Mouse (Mus musculus) midbrain, postnatal 0 days (tissue): ENCODE data around the gene Kcnc3. TPM values are rescaled to one million over a fixed set of nuclear protein-coding genes. Genes with fewer than 3 reads are reported as not detected.

Experiments
- ATAC-seq: fragments of 200-750 bp; cut with Nextera tagmentation; 2 replicates; pipeline ENCODE4 v1.8.0; 2017; ENCODE audit warnings: moderate number of reproducible peaks, mild to moderate bottlenecking, moderate TSS enrichment, moderate library complexity; ENCODE audit not compliant: low FRiP score
- DNase-seq: peaks from one replicate; pipeline ENCODE4 v3.0.0-alpha.2; 2015; ENCODE audit warnings: low spot score
- H3K27ac ChIP-seq: fragments of 300-500 bp; sonication (generic); 2 replicates; pipeline ENCODE4 v1.5.1; 2014; ENCODE audit warnings: low read depth, mild to moderate bottlenecking, low read length, mixed read lengths
- H3K27me3 ChIP-seq: fragments of 300-500 bp; sonication (generic); 2 replicates; pipeline ENCODE4 v1.6.1; 2014; ENCODE audit warnings: low read length, control low read depth, mixed read lengths; ENCODE audit not compliant: insufficient read depth
- H3K36me3 ChIP-seq: fragments of 300-500 bp; sonication (generic); 2 replicates; pipeline ENCODE4 v1.6.1; 2014; ENCODE audit warnings: low read length, control low read depth, mixed read lengths; ENCODE audit not compliant: insufficient read depth
- H3K4me1 ChIP-seq: fragments of 300-500 bp; sonication (generic); 2 replicates; pipeline ENCODE4 v1.6.1; 2014; ENCODE audit warnings: mild to moderate bottlenecking, control low read depth, antibody characterized with exemption, low read length, mixed read lengths; ENCODE audit not compliant: insufficient read depth
- H3K4me2 ChIP-seq: fragments of 300-500 bp; sonication (generic); 2 replicates; pipeline ENCODE4 v1.6.1; 2014; ENCODE audit warnings: low read depth, mild to moderate bottlenecking, low read length, mixed read lengths; ENCODE audit not compliant: poor library complexity, severe bottlenecking
- H3K4me3 ChIP-seq: fragments of 300-500 bp; sonication (generic); 2 replicates; pipeline ENCODE4 v1.5.1; 2014; ENCODE audit warnings: low read depth, mild to moderate bottlenecking, low read length, moderate library complexity
- H3K9ac ChIP-seq: fragments of 300-500 bp; sonication (generic); replicated peaks from 2 replicates; pipeline ENCODE4 v1.6.1; 2014; ENCODE audit warnings: mild to moderate bottlenecking, low read length, moderate library complexity, mixed read lengths; ENCODE audit not compliant: poor library complexity, severe bottlenecking
- H3K9me3 ChIP-seq: fragments of 300-500 bp; sonication (generic); 2 replicates; pipeline ENCODE4 v1.6.1; 2016; ENCODE audit warnings: low read length, control low read depth
- CTCF ChIP-seq: IDR thresholded peaks from 2 replicates; pipeline ENCODE4 v1.5.1; 2016; ENCODE audit warnings: antibody characterized with exemption, mild to moderate bottlenecking
- WGBS: fragments of 180-500 bp; shearing (Covaris S2); extraction: QIAGEN DNeasy Blood & Tissue Kit; methylation state at CpG from one replicate; pipeline ENCODE4 v1.1.7; 2014; 5-methylcytosine and 5-hydroxymethylcytosine counted together
- polyA plus RNA-seq: library from polyadenylated mRNA; unstranded; fragments of >200 nt; fragmentation: Nextera tagmentation; extraction: Ambion mirVana; gene quantifications from 2 replicates; pipeline ENCODE4 v1.2.1, GENCODE M21; 2015
- total RNA-seq: library from RNA; depleted of rRNA; stranded (reverse); fragments of >200 nt; gene quantifications from 2 replicates; pipeline ENCODE4 v1.2.3, GENCODE M21; 2014

Gene Kcnc3
- total and polyA plus RNA-seq, 2 experiments from 2014 or later = 6.6 to 25.4 TPM

DNA sequence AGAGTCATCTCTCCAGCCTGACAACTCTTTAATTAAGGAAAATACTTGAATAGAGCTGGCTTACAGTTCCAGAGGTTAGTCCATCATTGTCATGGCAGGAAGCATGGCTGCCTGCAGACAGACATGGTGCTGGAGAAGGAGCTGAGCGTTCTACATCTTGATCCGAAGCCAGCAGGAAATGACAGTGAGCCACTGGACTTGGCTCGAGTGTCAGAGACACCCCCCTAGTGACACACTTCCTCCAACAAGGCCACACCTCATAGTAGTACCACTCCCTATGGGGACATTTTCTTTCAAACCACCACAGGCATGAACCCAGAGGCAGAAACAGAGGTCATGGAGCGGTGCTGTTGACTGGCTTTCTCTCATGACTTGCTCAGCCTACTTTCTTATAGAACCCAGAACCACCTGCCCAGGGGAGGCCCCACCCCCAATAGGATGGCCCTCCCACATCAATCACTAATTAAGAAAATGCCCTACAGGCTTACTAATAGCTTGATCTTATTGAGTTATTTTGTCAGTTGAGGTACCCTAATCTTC, 6.1 kb upstream of the Kcnc3 start:
- Histone ChIP-seq H3K27me3 (no peaks in the 10 kb centered on the region), H3K9me3 (no peaks in the 10 kb centered on the region), H3K4me3 (no peak overlapping the region), H3K36me3 (no peaks in the 10 kb centered on the region), H3K4me1 (peaks cover 3% of the 10 kb centered on the region; the same call in 1 of the 2 replicates), H3K27ac (no peak overlapping the region), H3K9ac (no peak overlapping the region), H3K4me2 (no peak overlapping the region)
- 83% methylated on average over 4 of the region's 4 CpGs for WGBS
- DNase-seq (no peak), ATAC-seq (no peak)
- TF ChIP-seq CTCF = no peak

DNA sequence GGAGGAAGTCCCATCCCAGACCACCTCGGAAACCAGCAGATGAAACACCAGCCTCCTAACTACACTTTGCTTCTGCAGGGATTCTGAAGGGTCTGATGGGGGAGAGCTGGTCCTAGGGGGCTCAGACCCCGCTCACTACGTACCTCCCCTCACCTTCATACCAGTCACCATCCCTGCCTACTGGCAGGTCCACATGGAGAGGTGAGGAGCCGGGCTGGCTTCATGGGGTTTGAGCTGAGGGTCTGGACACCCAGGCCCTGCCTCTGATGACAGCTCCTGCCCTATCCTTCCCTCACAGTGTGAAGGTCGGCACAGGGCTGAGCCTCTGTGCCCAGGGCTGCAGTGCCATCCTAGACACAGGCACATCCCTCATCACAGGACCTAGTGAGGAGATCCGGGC, 5.5 kb upstream of the Kcnc3 start:
- H3K4me1 ChIP-seq = peaks cover 3% of the 10 kb centered on the region; the same call in 1 of the 2 replicates
- 95% methylated on average over 6 of the region's 6 CpGs for WGBS
- H3K36me3 ChIP-seq = no peaks in the 10 kb centered on the region
- TF ChIP-seq CTCF = no peak
- H3K9me3 ChIP-seq = no peaks in the 10 kb centered on the region
- H3K4me3 ChIP-seq = no peak overlapping the region
- H3K9ac ChIP-seq = no peak overlapping the region
- H3K27me3 ChIP-seq = no peaks in the 10 kb centered on the region
- H3K4me2 ChIP-seq = no peak overlapping the region
- H3K27ac ChIP-seq = no peak overlapping the region
- DNase-seq = no peak
- ATAC-seq = no peak

DNA sequence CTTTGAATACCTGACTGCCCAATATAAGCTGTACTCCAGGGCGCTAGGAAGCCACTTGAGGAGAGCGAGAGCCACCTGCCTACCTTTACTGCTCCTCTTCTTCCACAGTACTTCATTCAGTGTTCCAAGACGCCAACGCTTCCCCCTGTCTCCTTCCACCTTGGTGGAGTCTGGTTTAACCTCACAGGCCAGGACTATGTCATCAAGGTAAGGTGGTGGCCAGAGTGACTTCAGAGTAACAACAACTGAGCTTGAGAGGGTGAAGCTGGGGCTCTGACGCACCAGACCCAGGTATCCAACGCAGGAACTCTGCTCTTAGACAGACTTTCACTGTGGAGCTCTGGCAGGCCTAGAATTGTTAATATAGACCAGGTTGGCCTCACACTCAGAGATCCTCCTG, 4.9 kb upstream of the Kcnc3 start:
- no peak overlapping the region for H3K27ac ChIP-seq
- H3K36me3 ChIP-seq = no peaks in the 10 kb centered on the region
- peaks cover 3% of the 10 kb centered on the region; the same call in 1 of the 2 replicates for H3K4me1 ChIP-seq
- DNase-seq = no peak
- H3K4me3 ChIP-seq = no peak overlapping the region
- WGBS = 93% methylated on average over 6 of the region's 6 CpGs
- no peak for ATAC-seq
- no peak for TF ChIP-seq CTCF
- H3K27me3 ChIP-seq = no peaks in the 10 kb centered on the region
- H3K9ac ChIP-seq = no peak overlapping the region
- no peak overlapping the region for H3K4me2 ChIP-seq
- no peaks in the 10 kb centered on the region for H3K9me3 ChIP-seq

DNA sequence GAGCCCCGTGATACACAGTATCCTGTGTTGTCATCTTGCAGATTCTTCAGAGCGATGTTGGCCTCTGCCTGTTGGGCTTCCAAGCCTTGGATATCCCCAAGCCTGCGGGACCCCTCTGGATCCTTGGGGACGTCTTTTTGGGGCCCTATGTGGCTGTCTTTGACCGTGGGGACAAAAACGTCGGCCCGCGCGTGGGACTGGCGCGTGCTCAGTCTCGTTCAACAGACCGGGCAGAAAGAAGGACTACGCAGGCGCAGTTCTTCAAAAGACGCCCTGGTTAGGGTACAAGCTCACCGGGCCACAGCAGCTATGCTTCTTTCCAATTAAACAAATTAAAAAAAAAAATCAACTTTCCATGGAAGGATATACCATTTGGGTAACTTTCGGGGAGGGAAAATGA, 3.9 kb upstream of the Kcnc3 start:
- Histone ChIP-seq H3K27ac (peak overlapping the region; percentile 69), H3K4me2 (peak overlapping the region; percentile 91), H3K9me3 (no peaks in the 10 kb centered on the region), H3K36me3 (no peaks in the 10 kb centered on the region), H3K9ac (peak overlapping the region; percentile 57), H3K4me3 (peak overlapping the region; percentile 70), H3K4me1 (peaks cover 3% of the 10 kb centered on the region; the same call in 1 of the 2 replicates), H3K27me3 (no peaks in the 10 kb centered on the region)
- ATAC-seq (no peak), DNase-seq (peak; percentile 78)
- no peak for TF ChIP-seq CTCF
- 9% methylated on average over 19 of the region's 19 CpGs for WGBS

DNA sequence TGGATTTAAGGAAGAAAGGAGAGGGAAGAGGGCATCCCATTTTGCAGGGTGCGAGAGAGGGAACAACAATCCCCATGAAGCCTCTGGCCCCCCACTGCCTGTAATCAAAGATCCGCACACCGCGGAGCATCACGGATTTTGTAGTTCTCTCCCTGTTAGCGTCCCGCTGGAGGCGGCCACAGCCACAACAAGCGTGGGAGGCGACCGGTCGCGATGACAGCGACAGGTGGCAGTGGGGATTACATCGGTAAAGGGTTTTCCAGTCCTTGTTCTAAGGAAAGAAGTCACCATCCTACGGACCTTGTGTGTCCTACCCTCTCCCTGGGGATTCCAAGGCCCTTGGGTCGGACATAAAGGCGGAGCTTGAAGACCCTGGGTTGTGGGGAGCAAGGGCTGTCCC, 3.5 kb upstream of the Kcnc3 start:
- peak overlapping the region; percentile 69; the same call in 1 of the 2 replicates for H3K27ac ChIP-seq
- WGBS = under 1% methylated on average over 18 of the region's 18 CpGs
- peak overlapping the region; percentile 57 for H3K9ac ChIP-seq
- no peaks in the 10 kb centered on the region for H3K27me3 ChIP-seq
- H3K36me3 ChIP-seq = no peaks in the 10 kb centered on the region
- H3K9me3 ChIP-seq = no peaks in the 10 kb centered on the region
- peaks cover 5% of the 10 kb centered on the region; the same call in 1 of the 2 replicates for H3K4me1 ChIP-seq
- DNase-seq (peak; percentile 91), ATAC-seq (peak; percentile 35; the same call in 1 of the 2 replicates)
- H3K4me3 ChIP-seq = peak overlapping the region; percentile 70
- TF ChIP-seq CTCF = no peak; the same call in 1 of the 2 replicates
- peak overlapping the region; percentile 91 for H3K4me2 ChIP-seq

DNA sequence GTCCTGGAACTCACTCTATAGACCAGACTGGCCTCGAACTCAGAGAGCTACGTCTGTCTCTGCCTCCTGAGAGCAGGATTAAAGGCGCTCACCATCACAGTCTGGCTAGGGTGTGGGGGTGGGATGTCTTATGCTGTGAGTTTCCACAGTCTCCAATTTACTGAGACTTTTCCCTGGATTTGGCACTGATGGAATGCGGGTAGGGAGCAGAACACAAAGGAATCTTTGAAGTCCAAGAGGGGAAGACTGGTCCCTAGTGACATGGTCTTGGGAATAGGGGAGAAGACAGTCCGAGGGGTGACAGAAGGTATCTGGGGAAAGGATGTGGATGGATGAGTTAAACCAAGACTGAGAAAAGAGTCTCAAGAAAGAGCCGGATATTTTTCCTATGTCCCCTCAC, 2.8 kb upstream of the Kcnc3 start:
- 33% methylated on average over 6 of the region's 6 CpGs for WGBS
- Histone ChIP-seq H3K4me2 (peak overlapping the region; percentile 91), H3K9me3 (no peaks in the 10 kb centered on the region), H3K27me3 (no peaks in the 10 kb centered on the region), H3K9ac (peak overlapping the region; percentile 57), H3K4me3 (peak overlapping the region; percentile 70), H3K4me1 (peaks cover 10% of the 10 kb centered on the region; the same call in 1 of the 2 replicates), H3K36me3 (no peaks in the 10 kb centered on the region), H3K27ac (no peak overlapping the region)
- DNase-seq (no peak), ATAC-seq (no peak)
- no peak for TF ChIP-seq CTCF
